Mouse (Mus musculus) lung, postnatal 0 days (tissue): ENCODE measurements around the gene Fmo3. TPM values are rescaled to one million over a fixed set of nuclear protein-coding genes. Genes with fewer than 3 reads are reported as not detected.

Experiments used
- ATAC-seq: fragments of 200-750 bp; cut with Nextera tagmentation; 2 replicates; pipeline ENCODE4 v1.8.0; 2017; ENCODE audit warnings: moderate library complexity
- DNase-seq: peaks from one replicate; pipeline ENCODE4 v3.0.0-alpha.2; 2016; ENCODE audit warnings: low spot score
- H3K27ac ChIP-seq: fragments of 300-500 bp; sonication (generic); 2 replicates; pipeline ENCODE4 v1.5.1; 2014; ENCODE audit warnings: antibody characterized with exemption, mild to moderate bottlenecking, low read length, mixed read lengths
- H3K27me3 ChIP-seq: fragments of 300-500 bp; sonication (generic); replicated peaks from 2 replicates; pipeline ENCODE4 v1.6.1; 2014; ENCODE audit warnings: low read length, mixed read lengths; ENCODE audit not compliant: insufficient read depth
- H3K36me3 ChIP-seq: fragments of 300-500 bp; sonication (generic); 2 replicates; pipeline ENCODE4 v1.6.1; 2014; ENCODE audit warnings: low read length, mixed read lengths; ENCODE audit not compliant: insufficient read depth
- H3K4me1 ChIP-seq: fragments of 300-500 bp; sonication (generic); 2 replicates; pipeline ENCODE4 v1.6.1; 2014; ENCODE audit warnings: antibody characterized with exemption, low read depth, low read length, mixed read lengths; ENCODE audit not compliant: insufficient read depth
- H3K4me2 ChIP-seq: fragments of 300-500 bp; sonication (generic); replicated peaks from 2 replicates; pipeline ENCODE4 v1.6.1; 2014; ENCODE audit warnings: low read depth, mild to moderate bottlenecking, low read length, moderate library complexity, mixed read lengths
- H3K4me3 ChIP-seq: fragments of 300-500 bp; sonication (generic); 2 replicates; pipeline ENCODE4 v1.5.1; 2014; ENCODE audit warnings: low read depth, low read length
- H3K9ac ChIP-seq: fragments of 300-500 bp; sonication (generic); replicated peaks from 2 replicates; pipeline ENCODE4 v1.6.1; 2014; ENCODE audit warnings: low read depth, mild to moderate bottlenecking
- H3K9me3 ChIP-seq: fragments of 300-500 bp; sonication (generic); 2 replicates; pipeline ENCODE4 v1.6.1; 2016; ENCODE audit warnings: low read length, mixed read lengths
- CTCF ChIP-seq: IDR thresholded peaks from 2 replicates; pipeline ENCODE4 v1.5.1; 2016; ENCODE audit warnings: antibody characterized with exemption, mild to moderate bottlenecking
- EP300 ChIP-seq: IDR thresholded peaks from 2 replicates; pipeline ENCODE4 v1.6.1; 2016; ENCODE audit warnings: antibody characterized with exemption, mild to moderate bottlenecking, control low read depth
- WGBS: fragments of 180-500 bp; shearing (Covaris S2); extraction: QIAGEN DNeasy Blood & Tissue Kit; methylation state at CpG from one replicate; pipeline ENCODE4 v1.1.7; 2014; 5-methylcytosine and 5-hydroxymethylcytosine counted together
- polyA plus RNA-seq: library from polyadenylated mRNA; unstranded; fragments of >200 nt; fragmentation: Nextera tagmentation; extraction: Ambion mirVana; gene quantifications from 2 replicates; pipeline ENCODE4 v1.2.1, GENCODE M21; 2015

Fmo3 gene
- polyA plus RNA-seq, 1 experiment from 2014 or later = 1.2 TPM

- no peak for ATAC-seq
- Histone ChIP-seq H3K36me3 (no peaks in the 10 kb centered on the region), H3K4me3 (no peak overlapping the region), H3K4me1 (no peaks in the 10 kb centered on the region), H3K27me3 (no peaks in the 10 kb centered on the region), H3K4me2 (no peak overlapping the region), H3K9me3 (no peaks in the 10 kb centered on the region), H3K9ac (no peak overlapping the region), H3K27ac (peak overlapping the region; percentile 74; the same call in 1 of the 2 replicates)
- DNase-seq = no peak
- TF ChIP-seq CTCF (no peak), EP300 (no peak)
- 65% methylated on average over 4 of the region's 4 CpGs for WGBS
Measured at GRCm38 (mm10) chr1:162932386-162932785, 51.9 kb downstream of the Fmo3 start.

GRCm38 (mm10) chr1:162931880-162932279 lies 52.4 kb downstream of the Fmo3 start:
- no peaks in the 10 kb centered on the region for H3K27me3 ChIP-seq
- TF ChIP-seq EP300 (no peak), CTCF (no peak)
- no peak overlapping the region for H3K4me2 ChIP-seq
- peak overlapping the region; percentile 74 for H3K27ac ChIP-seq
- ATAC-seq (peak; percentile 54), DNase-seq (peak; percentile 53)
- no peak overlapping the region for H3K4me3 ChIP-seq
- no peaks in the 10 kb centered on the region for H3K36me3 ChIP-seq
- H3K4me1 ChIP-seq = no peaks in the 10 kb centered on the region
- WGBS = 55% methylated on average over 5 of the region's 5 CpGs
- H3K9me3 ChIP-seq = no peaks in the 10 kb centered on the region
- H3K9ac ChIP-seq = no peak overlapping the region

GRCm38 (mm10) chr1:162931310-162931875 lies 52.9 kb downstream of the Fmo3 start:
- Histone ChIP-seq H3K27ac (peak overlapping the region; percentile 74), H3K4me2 (no peak overlapping the region), H3K27me3 (no peaks in the 10 kb centered on the region), H3K9ac (no peak overlapping the region), H3K4me1 (no peaks in the 10 kb centered on the region), H3K36me3 (no peaks in the 10 kb centered on the region), H3K4me3 (no peak overlapping the region), H3K9me3 (no peaks in the 10 kb centered on the region)
- peak; percentile 72 for DNase-seq
- 40% methylated on average over 4 of the region's 4 CpGs for WGBS
- TF ChIP-seq CTCF (no peak), EP300 (peak; percentile 57; the same call in 1 of the 2 replicates)
- ATAC-seq = peak; percentile 90

GRCm38 (mm10) chr1:162930631-162931030 lies 53.7 kb downstream of the Fmo3 start:
- Histone ChIP-seq H3K4me1 (no peaks in the 10 kb centered on the region), H3K9me3 (no peaks in the 10 kb centered on the region), H3K4me3 (no peak overlapping the region), H3K27me3 (no peaks in the 10 kb centered on the region), H3K36me3 (no peaks in the 10 kb centered on the region), H3K27ac (peak overlapping the region; percentile 20; the same call in 1 of the 2 replicates), H3K4me2 (no peak overlapping the region), H3K9ac (no peak overlapping the region)
- 46% methylated on average over 2 of the region's 2 CpGs for WGBS
- ATAC-seq (no peak), DNase-seq (no peak)
- TF ChIP-seq CTCF = no peak
- no peak for TF ChIP-seq EP300

- Histone ChIP-seq H3K27ac (no peak overlapping the region), H3K9me3 (no peaks in the 10 kb centered on the region), H3K4me1 (no peaks in the 10 kb centered on the region), H3K4me2 (no peak overlapping the region), H3K9ac (no peak overlapping the region), H3K36me3 (no peaks in the 10 kb centered on the region), H3K4me3 (no peak overlapping the region), H3K27me3 (no peaks in the 10 kb centered on the region)
- ATAC-seq (no peak), DNase-seq (no peak)
- TF ChIP-seq EP300 (no peak), CTCF (no peak)
- WGBS = 76% methylated on average over 3 of the region's 3 CpGs
Measured at GRCm38 (mm10) chr1:162929146-162929545, 55.2 kb downstream of the Fmo3 start.

- no peak overlapping the region for H3K27ac ChIP-seq
- no peak overlapping the region for H3K4me3 ChIP-seq
- TF ChIP-seq EP300 (no peak), CTCF (no peak)
- 56% methylated on average over 1 of the region's 1 CpGs for WGBS
- no peaks in the 10 kb centered on the region for H3K36me3 ChIP-seq
- no peak overlapping the region for H3K4me2 ChIP-seq
- no peaks in the 10 kb centered on the region for H3K27me3 ChIP-seq
- ATAC-seq (no peak), DNase-seq (no peak)
- H3K9me3 ChIP-seq = no peaks in the 10 kb centered on the region
- no peaks in the 10 kb centered on the region for H3K4me1 ChIP-seq
- no peak overlapping the region for H3K9ac ChIP-seq
Measured at GRCm38 (mm10) chr1:162925121-162925520, 59.2 kb downstream of the Fmo3 start.

- Histone ChIP-seq H3K9ac (no peak overlapping the region), H3K4me3 (no peak overlapping the region), H3K27ac (no peak overlapping the region), H3K27me3 (no peaks in the 10 kb centered on the region), H3K4me2 (no peak overlapping the region), H3K9me3 (no peaks in the 10 kb centered on the region), H3K4me1 (no peaks in the 10 kb centered on the region), H3K36me3 (no peaks in the 10 kb centered on the region)
- ATAC-seq = no peak
- TF ChIP-seq CTCF (no peak), EP300 (no peak)
- 59% methylated on average over 8 of the region's 8 CpGs for WGBS
- DNase-seq = no peak
Measured at GRCm38 (mm10) chr1:162916661-162917060, 67.7 kb downstream of the Fmo3 start.
